Mouse (Mus musculus) G1E (cell line): ENCODE data around the gene Onecut1. TPM values are rescaled to one million over a fixed set of nuclear protein-coding genes. Genes with fewer than 3 reads are reported as not detected.
A peak's percentile ranks its signal among the peaks of the same experiment; 100 is the strongest.

ENCODE experiments used
- ATAC-seq: 2 replicates; pipeline ENCODE4 v1.8.0; 2016; ENCODE audit warnings: mild to moderate bottlenecking; ENCODE audit not compliant: insufficient number of reproducible peaks, poor library complexity, low FRiP score, severe bottlenecking; ENCODE audit errors: extremely low read depth
- DNase-seq: peaks from one replicate; pipeline ENCODE4 v3.0.0; 2012; ENCODE audit warnings: low spot score
- H3K27me3 ChIP-seq: 2 replicates; pipeline ENCODE4 v1.6.1; 2012; ENCODE audit warnings: mild to moderate bottlenecking, low read length, inconsistent platforms; ENCODE audit not compliant: insufficient read depth
- H3K36me3 ChIP-seq: replicated peaks from 2 replicates; pipeline ENCODE3; 2012; ENCODE audit warnings: mild to moderate bottlenecking, inconsistent platforms
- H3K4me1 ChIP-seq: 2 replicates; pipeline ENCODE4 v1.6.1; 2012; ENCODE audit warnings: low read depth, low read length, inconsistent platforms, mixed read lengths; ENCODE audit not compliant: insufficient read depth
- H3K4me3 ChIP-seq: 2 replicates; pipeline ENCODE4 v1.5.1; 2012; ENCODE audit warnings: low read depth, mild to moderate bottlenecking, inconsistent platforms, low read length, moderate library complexity, mixed read lengths
- H3K9me3 ChIP-seq: replicated peaks from 2 replicates; pipeline ENCODE4 v1.6.1; 2012; ENCODE audit warnings: inconsistent platforms
- CTCF ChIP-seq: IDR thresholded peaks from 2 replicates; pipeline ENCODE4 v1.5.1; 2012; ENCODE audit warnings: low read depth, low read length, inconsistent platforms, mixed read lengths
- GATA1 ChIP-seq: IDR thresholded peaks from 2 replicates; pipeline ENCODE4 v1.6.1; 2012; ENCODE audit warnings: borderline replicate concordance, low read length, inconsistent platforms, mixed read lengths
- GATA2 ChIP-seq: IDR thresholded peaks from 2 replicates; pipeline ENCODE4 v1.6.1; 2012; ENCODE audit warnings: low read depth, low read length, inconsistent platforms, borderline replicate concordance
- POLR2AphosphoS5 ChIP-seq: IDR thresholded peaks from 2 replicates; pipeline ENCODE4 v1.6.1; 2012; ENCODE audit warnings: low read depth, low read length, inconsistent platforms; ENCODE audit not compliant: insufficient replicate concordance
- TAL1 ChIP-seq: conservative IDR thresholded peaks from 2 replicates; pipeline ENCODE4 v1.6.1; 2012; ENCODE audit warnings: low read depth, low read length, inconsistent platforms, mixed read lengths
- polyA plus RNA-seq: library from polyadenylated mRNA; stranded (reverse); fragments of >175 nt; gene quantifications from 2 replicates; pipeline ENCODE4 v1.2.3, GENCODE M21; 2012
- total RNA-seq, 2 experiments: library from RNA; stranded (forward) in 1 of 2; stranded (reverse) in 1 of 2; fragments of 200-1000 nt in 1 of 2; fragments of >200 nt in 1 of 2; fragmentation: Nextera tagmentation in 1 of 2; gene quantifications; 2 replicates each; pipeline ENCODE4 v1.2.3; 2014 to 2017

Onecut1 gene
- total and polyA plus RNA-seq, 3 experiments: 0.05 to 1.4 TPM; not detected in 1

DNA sequence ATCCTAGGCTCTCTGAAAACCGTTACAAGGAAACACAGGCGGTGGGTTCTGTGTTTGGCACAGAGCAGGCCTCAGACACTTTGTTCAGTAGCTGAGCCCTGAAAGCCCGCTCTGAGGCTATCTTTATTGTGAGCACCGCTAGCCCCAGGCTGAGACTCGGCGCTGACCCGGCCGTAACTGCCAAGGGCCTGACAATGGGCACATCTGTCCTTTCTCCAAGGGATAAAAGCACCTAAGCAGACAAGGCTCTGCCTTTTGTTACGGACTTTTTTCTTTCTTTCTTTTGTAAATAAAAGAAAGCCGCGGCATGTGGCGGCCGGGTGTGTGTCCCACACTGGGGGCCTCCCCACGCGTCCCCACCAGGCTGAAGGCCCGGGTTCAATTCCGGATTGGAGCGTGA is 1.3 kb upstream of the Onecut1 start:
- DNase-seq (no peak), ATAC-seq (no peak)
- no peaks in the 10 kb centered on the region for H3K36me3 ChIP-seq
- no peak overlapping the region for H3K4me3 ChIP-seq
- H3K27me3 ChIP-seq: no peaks in the 10 kb centered on the region; the same call in 1 of the 2 replicates
- TF ChIP-seq POLR2AphosphoS5 (no peak), GATA2 (no peak), TAL1 (no peak), GATA1 (no peak), CTCF (no peak)
- no peaks in the 10 kb centered on the region for H3K4me1 ChIP-seq
- H3K9me3 ChIP-seq: peaks cover 60% of the 10 kb centered on the region

DNA sequence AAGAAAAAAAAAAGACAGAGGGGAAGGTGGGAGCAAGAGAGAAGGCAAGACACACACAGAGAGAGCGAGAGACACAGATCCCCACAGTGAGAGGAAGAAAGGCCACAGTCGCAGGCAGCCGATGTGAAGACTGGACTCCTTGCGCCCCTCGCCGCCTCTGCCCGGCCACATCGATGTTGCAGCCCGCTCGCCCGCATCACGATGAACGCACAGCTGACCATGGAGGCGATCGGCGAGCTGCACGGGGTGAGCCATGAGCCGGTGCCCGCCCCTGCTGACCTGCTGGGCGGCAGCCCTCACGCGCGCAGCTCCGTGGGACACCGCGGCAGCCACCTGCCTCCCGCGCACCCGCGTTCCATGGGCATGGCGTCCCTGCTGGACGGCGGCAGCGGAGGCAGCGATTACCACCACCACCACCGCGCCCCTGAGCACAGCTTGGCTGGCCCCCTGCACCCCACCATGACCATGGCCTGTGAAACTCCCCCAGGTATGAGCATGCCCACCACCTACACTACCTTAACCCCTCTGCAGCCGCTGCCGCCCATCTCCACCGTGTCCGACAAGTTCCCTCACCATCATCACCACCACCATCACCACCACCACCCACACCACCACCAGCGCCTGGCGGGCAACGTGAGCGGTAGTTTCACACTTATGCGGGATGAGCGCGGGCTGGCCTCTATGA is 517 bp downstream of the Onecut1 start:
- H3K4me3 ChIP-seq: peak overlapping the region; percentile 49; the same call in 1 of the 2 replicates
- H3K36me3 ChIP-seq: no peaks in the 10 kb centered on the region
- H3K27me3 ChIP-seq: no peaks in the 10 kb centered on the region; the same call in 1 of the 2 replicates
- ATAC-seq (no peak), DNase-seq (no peak)
- H3K4me1 ChIP-seq: no peaks in the 10 kb centered on the region
- peaks cover 71% of the 10 kb centered on the region for H3K9me3 ChIP-seq
- TF ChIP-seq POLR2AphosphoS5 (no peak), CTCF (no peak), TAL1 (no peak), GATA1 (no peak), GATA2 (no peak)

DNA sequence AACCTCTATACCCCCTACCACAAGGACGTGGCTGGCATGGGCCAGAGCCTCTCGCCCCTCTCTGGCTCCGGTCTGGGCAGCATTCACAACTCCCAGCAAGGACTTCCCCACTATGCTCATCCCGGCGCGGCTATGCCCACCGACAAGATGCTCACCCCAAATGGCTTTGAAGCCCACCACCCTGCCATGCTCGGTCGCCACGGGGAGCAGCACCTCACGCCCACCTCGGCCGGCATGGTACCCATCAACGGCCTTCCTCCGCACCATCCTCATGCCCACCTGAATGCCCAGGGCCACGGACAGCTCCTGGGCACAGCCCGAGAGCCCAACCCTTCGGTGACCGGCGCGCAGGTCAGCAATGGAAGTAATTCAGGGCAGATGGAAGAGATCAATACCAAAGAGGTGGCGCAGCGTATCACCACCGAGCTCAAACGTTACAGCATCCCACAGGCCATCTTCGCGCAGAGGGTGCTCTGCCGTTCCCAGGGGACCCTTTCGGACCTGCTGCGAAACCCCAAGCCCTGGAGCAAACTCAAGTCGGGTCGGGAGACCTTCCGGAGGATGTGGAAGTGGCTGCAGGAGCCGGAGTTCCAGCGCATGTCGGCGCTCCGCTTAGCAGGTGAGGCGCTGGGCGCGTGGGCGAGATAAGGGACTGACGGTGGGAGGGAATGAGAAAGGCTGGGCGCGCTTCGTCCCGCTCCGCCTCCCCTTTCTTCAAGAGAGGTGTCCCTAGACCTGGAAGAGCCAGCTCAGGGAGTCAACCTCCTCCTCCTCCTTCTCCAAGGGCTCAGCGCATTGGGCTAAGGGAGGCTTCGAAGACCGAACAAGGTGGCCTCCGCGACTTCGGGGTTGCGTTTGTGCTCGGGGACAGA is 1.3 kb downstream of the Onecut1 start:
- TF ChIP-seq POLR2AphosphoS5 (no peak), CTCF (no peak), GATA1 (no peak), TAL1 (no peak), GATA2 (no peak)
- H3K36me3 ChIP-seq: no peaks in the 10 kb centered on the region
- ATAC-seq (no peak), DNase-seq (no peak)
- peaks cover 75% of the 10 kb centered on the region for H3K9me3 ChIP-seq
- no peaks in the 10 kb centered on the region for H3K4me1 ChIP-seq
- peak overlapping the region; percentile 49; the same call in 1 of the 2 replicates for H3K4me3 ChIP-seq
- H3K27me3 ChIP-seq: no peaks in the 10 kb centered on the region; the same call in 1 of the 2 replicates

DNA sequence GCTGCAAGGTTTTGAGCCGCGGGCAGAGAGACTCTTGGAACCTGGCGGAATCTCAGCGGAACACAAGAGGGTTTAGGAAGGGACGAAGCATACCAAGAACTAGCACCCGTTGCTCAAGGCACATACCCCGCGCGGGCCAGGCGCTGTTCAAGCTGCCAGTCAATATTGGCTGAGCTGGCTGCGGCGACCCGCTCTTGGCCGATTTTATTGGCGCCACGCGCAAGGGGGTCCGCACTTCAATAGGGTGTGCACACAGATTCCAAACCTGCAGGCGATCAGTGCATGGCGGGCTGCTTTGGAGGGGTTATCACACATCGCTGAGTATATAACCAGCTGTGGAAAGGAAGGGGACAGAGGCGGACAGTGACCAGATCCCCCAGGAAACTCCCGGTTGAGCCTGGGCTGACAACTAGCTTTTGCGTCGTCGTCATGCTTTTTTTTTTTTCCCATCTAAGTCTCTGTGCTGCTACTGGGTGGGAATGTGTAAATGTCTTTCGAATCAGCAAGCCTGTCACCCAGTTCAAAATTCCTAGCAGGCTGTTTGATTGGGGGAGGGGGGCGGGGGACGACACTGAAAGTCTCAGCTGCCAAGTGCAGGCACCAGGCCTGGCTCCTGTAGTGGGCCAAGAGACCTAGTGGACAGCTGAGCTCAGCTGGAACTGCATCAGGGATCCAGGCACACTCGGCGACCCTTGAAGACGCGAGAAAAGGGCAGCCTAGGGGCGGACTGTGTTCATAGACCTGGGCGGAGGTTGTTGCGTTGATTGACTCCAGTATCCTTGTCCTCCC is 2.1 kb downstream of the Onecut1 start:
- no peaks in the 10 kb centered on the region for H3K36me3 ChIP-seq
- H3K27me3 ChIP-seq: no peaks in the 10 kb centered on the region; the same call in 1 of the 2 replicates
- TF ChIP-seq GATA1 (no peak), CTCF (no peak), GATA2 (no peak)
- no peak for DNase-seq
- H3K4me1 ChIP-seq: no peaks in the 10 kb centered on the region
- no peak overlapping the region for H3K4me3 ChIP-seq
- H3K9me3 ChIP-seq: peaks cover 79% of the 10 kb centered on the region
- ATAC-seq: no peak

DNA sequence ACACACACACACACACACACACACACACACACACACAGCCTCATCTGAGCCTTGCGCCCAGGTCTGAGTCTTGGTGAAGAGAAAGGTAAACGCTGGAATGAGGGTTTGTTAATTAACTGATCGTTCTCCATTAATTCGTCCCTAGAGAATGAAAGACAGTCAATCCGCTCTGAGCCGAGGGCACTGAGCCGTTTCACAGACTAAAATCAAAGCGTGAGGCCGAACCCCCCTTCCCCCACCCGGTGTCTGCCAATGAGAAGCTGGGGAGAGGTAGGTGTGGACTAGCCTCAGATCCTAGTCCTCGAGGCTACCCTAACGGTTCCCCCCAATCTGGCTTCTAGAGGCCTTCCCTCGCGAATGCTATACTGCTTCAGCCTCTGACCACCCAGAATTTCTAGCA is 2.8 kb downstream of the Onecut1 start:
- ATAC-seq: no peak
- H3K4me1 ChIP-seq: no peaks in the 10 kb centered on the region
- DNase-seq: no peak
- peaks cover 79% of the 10 kb centered on the region for H3K9me3 ChIP-seq
- TF ChIP-seq CTCF (no peak), TAL1 (no peak), GATA1 (no peak), GATA2 (no peak), POLR2AphosphoS5 (no peak)
- H3K4me3 ChIP-seq: no peak overlapping the region
- no peaks in the 10 kb centered on the region; the same call in 1 of the 2 replicates for H3K27me3 ChIP-seq
- no peaks in the 10 kb centered on the region for H3K36me3 ChIP-seq
